Mouse (Mus musculus) MEL (cell line): ENCODE measurements around the gene Dgcr8. TPM values are rescaled to one million over a fixed set of nuclear protein-coding genes. Genes with fewer than 3 reads are reported as not detected.

Source experiments
- DNase-seq: peaks from one replicate; pipeline ENCODE4 v3.0.0; 2011; ENCODE audit warnings: low read depth, low spot score
- H3K27ac ChIP-seq: 2 replicates; pipeline ENCODE4 v1.5.1; 2012; ENCODE audit warnings: low read depth, mild to moderate bottlenecking, control low read depth, low read length, moderate library complexity; ENCODE audit not compliant: control insufficient read depth
- H3K27me3 ChIP-seq, 2 experiments: fragments of 150-350 bp in 1 of 2; sonication (generic) in 1 of 2; 2 replicates each; pipeline ENCODE4 v1.6.1; 2012; ENCODE audit warnings: low read length in 2 of 2, mild to moderate bottlenecking in 2 of 2, improper control_type of control experiment in 1 of 2, moderate library complexity in 1 of 2; ENCODE audit not compliant: insufficient read depth in 2 of 2, control insufficient read depth in 1 of 2
- H3K36me3 ChIP-seq, 2 experiments: 2 replicates each; pipeline ENCODE4 v1.6.1; 2012 to 2014; ENCODE audit warnings: low read length in 2 of 2, improper control_type of control experiment in 1 of 2, inconsistent platforms in 1 of 2, mild to moderate bottlenecking in 1 of 2; ENCODE audit not compliant: insufficient read depth in 2 of 2, control insufficient read depth in 1 of 2
- H3K4me1 ChIP-seq, 2 experiments: fragments of 150-350 bp in 1 of 2; sonication (generic) in 1 of 2; 2 replicates each; pipeline ENCODE4 v1.6.1; 2012; ENCODE audit warnings: low read length in 2 of 2, improper control_type of control experiment in 1 of 2, mild to moderate bottlenecking in 1 of 2; ENCODE audit not compliant: insufficient read depth in 2 of 2, control insufficient read depth in 1 of 2
- H3K4me3 ChIP-seq, 2 experiments: fragments of 150-350 bp in 1 of 2; sonication (generic) in 1 of 2; 2 replicates each; pipeline ENCODE4 v1.5.1; 2012; ENCODE audit warnings: low read depth in 2 of 2, low read length in 2 of 2, mild to moderate bottlenecking in 2 of 2, moderate library complexity in 2 of 2, control low read depth in 1 of 2, improper control_type of control experiment in 1 of 2; ENCODE audit not compliant: control insufficient read depth in 1 of 2, insufficient read depth in 1 of 2
- H3K79me2 ChIP-seq: 2 replicates; pipeline ENCODE4 v1.6.1; 2012; ENCODE audit warnings: mild to moderate bottlenecking, low read length, moderate library complexity; ENCODE audit not compliant: control insufficient read depth, poor library complexity, insufficient read depth
- H3K9ac ChIP-seq: 2 replicates; pipeline ENCODE4 v1.6.1; 2012; ENCODE audit warnings: low read depth, mild to moderate bottlenecking, control low read depth, low read length, moderate library complexity; ENCODE audit not compliant: control insufficient read depth, poor library complexity, severe bottlenecking
- H3K9me3 ChIP-seq: fragments of 150-350 bp; sonication (generic); replicated peaks from 2 replicates; pipeline ENCODE4 v1.6.1; 2012; ENCODE audit warnings: mild to moderate bottlenecking, low read length, improper control_type of control experiment, moderate library complexity; ENCODE audit not compliant: insufficient read depth
- BHLHE40 ChIP-seq: IDR thresholded peaks from 2 replicates; pipeline ENCODE4 v1.6.1; 2012; ENCODE audit warnings: low read depth, mild to moderate bottlenecking, inconsistent platforms, low read length, improper control_type of control experiment, borderline replicate concordance
- E2F4 ChIP-seq: IDR thresholded peaks from 2 replicates; pipeline ENCODE4 v1.6.1; 2011; ENCODE audit warnings: low read depth, low read length, improper control_type of control experiment, borderline replicate concordance
- EP300 ChIP-seq, 2 experiments: IDR thresholded peaks; 2 replicates each; pipeline ENCODE4 v1.6.1; 2011; ENCODE audit warnings: improper control_type of control experiment in 2 of 2, low read length in 2 of 2, low read depth in 1 of 2, mild to moderate bottlenecking in 1 of 2
- ETS1 ChIP-seq: IDR thresholded peaks from 2 replicates; pipeline ENCODE4 v1.6.1; 2012; ENCODE audit warnings: low read depth, mild to moderate bottlenecking, inconsistent platforms, low read length, improper control_type of control experiment, moderate library complexity
- GATA1 ChIP-seq: IDR thresholded peaks from 2 replicates; pipeline ENCODE4 v1.6.1; 2011; ENCODE audit warnings: low read depth, low read length, improper control_type of control experiment
- KAT2A ChIP-seq: conservative IDR thresholded peaks from 2 replicates; pipeline ENCODE4 v1.6.1; 2012; ENCODE audit warnings: low read depth, low read length, improper control_type of control experiment, inconsistent platforms
- MYC ChIP-seq: IDR thresholded peaks from 2 replicates; pipeline ENCODE4 v1.6.1; 2011; ENCODE audit warnings: low read depth, mild to moderate bottlenecking, low read length, improper control_type of control experiment, moderate library complexity
- NELFE ChIP-seq: IDR thresholded peaks from 2 replicates; pipeline ENCODE4 v1.6.1; 2011; ENCODE audit warnings: low read depth, low read length, improper control_type of control experiment
- NRF1 ChIP-seq: IDR thresholded peaks from 2 replicates; pipeline ENCODE4 v1.6.1; 2014; ENCODE audit warnings: low read depth, mild to moderate bottlenecking, inconsistent platforms, low read length, improper control_type of control experiment, moderate library complexity; ENCODE audit not compliant: poor library complexity, insufficient read depth, severe bottlenecking
- POLR2AphosphoS2 ChIP-seq: IDR thresholded peaks from 2 replicates; pipeline ENCODE4 v1.6.1; 2011; ENCODE audit warnings: low read length, improper control_type of control experiment
- RAD21 ChIP-seq: IDR thresholded peaks from 2 replicates; pipeline ENCODE4 v1.6.1; 2011; ENCODE audit warnings: mild to moderate bottlenecking, low read depth, low read length, improper control_type of control experiment
- TCF12 ChIP-seq: IDR thresholded peaks from 2 replicates; pipeline ENCODE4 v1.6.1; 2014; ENCODE audit warnings: low read depth, mild to moderate bottlenecking, inconsistent platforms, low read length, improper control_type of control experiment, moderate library complexity
- UBTF ChIP-seq: IDR thresholded peaks from 2 replicates; pipeline ENCODE4 v1.6.1; 2012; ENCODE audit warnings: low read depth, mild to moderate bottlenecking, inconsistent platforms, low read length, improper control_type of control experiment, moderate library complexity, borderline replicate concordance; ENCODE audit not compliant: insufficient read depth
- ZC3H11A ChIP-seq: IDR thresholded peaks from 2 replicates; pipeline ENCODE4 v1.6.1; 2012; ENCODE audit warnings: low read depth, mild to moderate bottlenecking, inconsistent platforms, low read length, improper control_type of control experiment
- polyA plus RNA-seq, 2 experiments: library from polyadenylated mRNA; stranded (reverse) in 1 of 2; unstranded in 1 of 2; fragments of >175 nt in 1 of 2; fragments of >200 nt in 1 of 2; gene quantifications; 2 replicates each; pipeline versions ENCODE4 v1.2.1 to v1.2.4; 2012; ENCODE audit warnings: low replicate concordance in 2 of 2, low read depth in 1 of 2; ENCODE audit not compliant: insufficient read length in 2 of 2, insufficient read depth in 1 of 2, missing spikeins in 1 of 2
- total RNA-seq: library from RNA; depleted of rRNA; stranded (reverse); fragments of 300-350 nt; gene quantifications from 2 replicates; pipeline ENCODE4 v1.2.3, GENCODE M21; 2012

The Dgcr8 gene
- total and polyA plus RNA-seq, 3 experiments, result 39.6 to 40.3 TPM; not detected in 1

GRCm38 (mm10) chr16:18247521-18248399, 41.3 kb downstream of the Dgcr8 start (continued):
- TF ChIP-seq NRF1 (no peak), KAT2A (no peak), E2F4 (peak; percentile 34; the same call in 1 of the 2 replicates), ETS1 (no peak), EP300 (IDR thresholded peaks at IDR 0.05; ENCODE audit: low read depth in 1 of 2, low read length in 2 of 2) (no peak; a peak in 1 of 4 replicates), ZC3H11A (no peak), BHLHE40 (peak; percentile 68; the same call in 1 of the 2 replicates), NELFE (no peak), UBTF (0 out of 2 replicates have a peak, but pooled peaks have one; percentile 64), MYC (peak; percentile 78), GATA1 (peak; percentile 18; the same call in 1 of the 2 replicates), POLR2AphosphoS2 (no peak), TCF12 (no peak), RAD21 (no peak)

GRCm38 (mm10) chr16:18241581-18241980, 47.5 kb downstream of the Dgcr8 start:
- H3K27me3 ChIP-seq, result no peaks in the 10 kb centered on the region
- peaks cover 23% of the 10 kb centered on the region for H3K79me2 ChIP-seq
- no peak for DNase-seq
- peaks cover 25 to 48% of the 10 kb centered on the region in 2 experiments for H3K36me3 ChIP-seq
- no peaks in the 10 kb centered on the region for H3K9me3 ChIP-seq
- no peak overlapping the region for H3K9ac ChIP-seq
- peaks cover 0 to 3% of the 10 kb centered on the region in 2 experiments; a peak in 2 of 4 replicates for H3K4me1 ChIP-seq
- TF ChIP-seq POLR2AphosphoS2, result 0 out of 2 replicates have a peak, but pooled peaks have one; percentile 36
- no peak for TF ChIP-seq RAD21
- TF ChIP-seq, all 39 proteins: peak for 1
- Histone ChIP-seq H3K4me3 (no peak overlapping the region), H3K27ac (no peak overlapping the region)
